Mouse (Mus musculus) naive thymus-derived CD4-positive, alpha-beta T cell, adult 2 months (primary cell): Measurements from ENCODE around the gene Pea15a.

ENCODE experiments used
- DNase-seq: peaks from one replicate; pipeline ENCODE4 v3.0.0-alpha.2; 2011; ENCODE audit warnings: low read depth

Pea15a gene

GRCm38 (mm10) chr1:172204814-172205740 lies 1.5 kb downstream of the Pea15a start:
- DNase-seq, result no peak

DNA sequence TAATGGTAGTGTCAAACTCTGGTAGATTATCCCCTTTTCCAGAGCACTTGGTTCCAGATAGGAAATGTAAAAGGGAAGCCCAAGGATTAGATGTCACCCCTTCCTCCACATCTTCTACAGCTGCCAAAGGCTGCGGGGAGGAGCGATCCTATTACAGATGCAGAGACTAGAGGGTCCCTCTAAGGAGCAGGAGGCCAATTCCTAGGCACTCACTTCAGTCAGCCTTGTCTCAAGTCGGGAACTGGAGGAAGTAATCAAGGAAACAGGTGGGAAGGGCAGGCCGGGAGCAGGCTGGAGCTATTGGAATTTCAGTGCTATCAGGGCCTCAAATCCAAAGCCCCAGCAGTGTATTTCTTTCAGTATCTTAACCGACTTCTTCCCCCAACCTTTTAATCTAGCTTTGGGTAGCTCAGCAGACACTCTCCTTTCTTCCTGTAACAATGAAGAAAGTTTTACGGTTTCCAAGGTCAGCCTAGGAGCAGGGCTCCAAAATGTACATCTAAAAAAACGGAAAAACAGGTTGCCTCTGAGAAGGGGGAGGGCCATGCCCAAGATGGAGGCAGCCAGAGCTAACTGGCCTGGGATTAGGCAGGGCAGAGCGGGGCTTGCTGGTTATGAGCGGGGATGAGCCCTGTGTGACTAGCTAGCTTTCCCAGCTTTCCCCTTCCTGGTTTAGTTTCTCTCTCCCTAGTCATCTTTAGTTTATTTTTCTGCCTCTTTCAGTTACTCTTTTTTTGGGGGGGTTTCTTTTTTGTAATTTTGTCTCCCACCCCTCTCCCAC lies 2.4 kb downstream of the Pea15a start:
- no peak for DNase-seq

GRCm38 (mm10) chr1:172203566-172203965 lies 3.0 kb downstream of the Pea15a start:
- DNase-seq, result no peak

DNA sequence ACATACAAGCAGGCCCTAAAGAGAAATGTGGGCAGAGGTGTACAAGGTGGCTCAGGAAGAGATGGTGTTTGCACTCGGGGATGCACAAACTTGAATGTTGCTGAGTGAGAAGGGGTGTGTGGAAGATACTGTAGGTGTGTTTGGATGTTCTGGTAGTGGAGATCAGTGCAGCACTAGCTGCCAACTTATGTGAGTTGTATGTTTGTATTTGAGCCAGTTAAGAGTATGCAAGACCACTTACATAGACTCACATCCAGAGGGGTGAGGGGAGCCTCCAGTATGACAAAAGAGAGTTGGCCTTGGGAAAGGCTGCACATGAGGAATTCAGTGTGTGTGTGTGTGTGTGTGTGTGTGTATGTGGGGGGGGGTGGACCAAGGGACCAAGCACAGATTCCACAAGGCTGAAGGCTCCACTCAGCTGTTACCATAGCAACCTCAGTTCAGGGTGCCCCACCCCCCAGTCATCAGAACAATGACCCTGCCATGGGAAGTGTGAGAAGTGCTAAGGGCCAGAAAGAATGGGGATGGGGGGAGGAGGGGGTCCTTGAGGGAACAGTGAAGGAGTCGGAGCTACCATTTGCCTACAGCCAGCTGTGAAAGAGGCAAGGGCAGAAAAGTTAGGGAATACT lies 3.6 kb downstream of the Pea15a start:
- no peak for DNase-seq

- no peak for DNase-seq
These were observed 4.4 kb downstream of the Pea15a start for GRCm38 (mm10) chr1:172201967-172202880.

GRCm38 (mm10) chr1:172200871-172201447 lies 5.6 kb downstream of the Pea15a start:
- DNase-seq, result no peak

DNA sequence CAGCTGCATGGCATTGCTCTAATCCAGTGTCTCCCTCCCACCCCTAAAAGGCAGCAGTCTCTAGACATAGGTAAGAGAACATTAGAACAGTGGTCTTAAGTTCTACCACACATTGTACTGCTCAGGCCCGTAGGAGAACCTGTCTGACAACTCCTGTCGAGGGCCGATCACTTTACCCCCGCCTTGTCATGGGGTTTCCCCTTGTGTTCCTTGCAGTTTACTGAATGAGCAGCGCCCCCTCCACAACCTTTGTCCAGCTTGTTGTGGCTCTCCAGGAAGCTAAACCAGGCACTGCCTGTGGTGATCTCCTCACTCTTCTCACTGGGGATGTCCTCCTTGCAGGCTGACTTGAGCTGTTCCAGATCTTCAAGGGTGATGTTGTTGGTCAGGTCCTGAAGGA lies 6.4 kb downstream of the Pea15a start:
- no peak for DNase-seq

DNA sequence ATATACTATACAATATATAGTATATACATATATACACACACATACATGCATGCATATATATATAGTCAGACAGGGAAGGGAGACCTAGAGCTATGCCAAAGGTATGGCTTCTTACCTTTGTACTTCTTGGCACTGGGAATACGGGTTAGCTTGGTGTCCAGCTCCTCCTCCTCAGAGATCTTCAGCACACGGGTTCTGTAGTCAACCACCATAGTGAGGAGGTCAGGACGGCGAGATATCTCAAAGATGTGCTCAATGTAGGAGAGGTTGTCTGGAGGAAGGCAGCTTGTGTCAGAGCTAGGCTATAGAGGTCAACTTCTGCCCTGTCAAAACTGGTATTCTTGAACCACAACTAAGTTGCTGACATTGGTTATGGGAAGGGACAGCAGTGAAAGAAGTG lies 7.6 kb downstream of the Pea15a start:
- DNase-seq, result no peak

DNA sequence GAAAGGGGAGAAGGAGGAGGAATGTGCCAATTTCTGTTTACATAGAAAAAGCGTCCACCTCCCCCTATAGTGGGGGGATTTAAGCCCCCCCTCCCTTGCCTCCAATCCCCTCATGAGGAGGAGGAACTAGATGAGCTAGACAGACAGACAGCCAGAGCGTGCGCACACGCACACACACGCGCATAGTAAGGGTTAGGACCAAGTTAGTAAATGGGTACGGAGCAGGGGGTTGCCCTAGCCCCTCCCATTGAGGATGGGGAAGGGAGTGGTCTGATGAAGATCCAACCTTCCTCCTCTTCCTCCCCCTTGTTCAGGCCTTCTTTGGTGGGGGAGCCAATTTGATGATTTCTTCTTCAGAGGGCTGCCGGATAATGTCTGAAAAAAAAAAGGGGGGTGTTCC lies 8.3 kb downstream of the Pea15a start:
- no peak for DNase-seq

GRCm38 (mm10) chr1:172197851-172198250 lies 8.8 kb downstream of the Pea15a start:
- no peak for DNase-seq

GRCm38 (mm10) chr1:172197146-172197545 lies 9.5 kb downstream of the Pea15a start:
- peak; percentile 50 for DNase-seq

DNA sequence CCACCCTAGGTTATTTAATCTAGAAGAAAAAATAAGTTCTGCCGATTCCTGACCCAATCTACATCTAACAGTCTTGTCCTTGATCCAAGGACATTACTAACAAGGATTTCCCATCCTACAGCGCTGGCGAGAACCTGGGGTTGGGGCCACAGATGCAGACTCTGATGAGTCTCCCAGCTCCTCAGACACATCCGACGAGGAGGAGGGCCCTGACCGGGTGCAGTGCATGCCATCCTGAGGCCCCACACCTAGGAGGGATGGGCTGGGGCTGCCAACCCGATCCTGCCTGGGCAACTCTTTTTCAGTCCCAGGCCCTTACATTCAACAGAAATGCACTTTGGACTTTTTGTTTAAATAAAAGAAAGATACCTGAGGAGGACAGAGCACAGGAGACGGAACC lies 12.2 kb downstream of the Pea15a start:
- no peak for DNase-seq

DNA sequence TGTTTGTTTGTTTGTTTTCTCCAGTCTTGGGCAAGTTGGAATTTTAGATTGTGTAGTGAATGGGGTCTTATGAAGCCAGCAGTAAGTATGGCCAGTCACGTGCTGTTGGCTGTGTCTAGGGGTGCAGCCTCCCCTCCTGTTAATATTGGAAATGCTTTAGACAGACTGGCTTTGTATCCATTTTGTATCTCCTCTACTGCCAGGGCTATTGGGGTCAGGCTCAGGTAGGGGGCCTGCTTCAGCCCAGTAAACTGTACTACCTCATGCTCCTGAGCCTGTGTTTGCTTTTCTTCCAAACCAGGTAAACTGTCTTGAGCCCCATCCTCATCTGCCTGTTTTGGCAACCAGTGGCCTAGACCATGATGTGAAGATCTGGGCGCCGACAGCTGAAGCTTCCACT lies 14.4 kb downstream of the Pea15a start:
- DNase-seq, result no peak

GRCm38 (mm10) chr1:172191578-172191977 lies 15.0 kb downstream of the Pea15a start:
- no peak for DNase-seq

- no peak for DNase-seq
These were observed 17.7 kb downstream of the Pea15a start for GRCm38 (mm10) chr1:172188891-172189290.

- DNase-seq, result no peak
These were observed 20.0 kb downstream of the Pea15a start for GRCm38 (mm10) chr1:172186401-172187289.

DNA sequence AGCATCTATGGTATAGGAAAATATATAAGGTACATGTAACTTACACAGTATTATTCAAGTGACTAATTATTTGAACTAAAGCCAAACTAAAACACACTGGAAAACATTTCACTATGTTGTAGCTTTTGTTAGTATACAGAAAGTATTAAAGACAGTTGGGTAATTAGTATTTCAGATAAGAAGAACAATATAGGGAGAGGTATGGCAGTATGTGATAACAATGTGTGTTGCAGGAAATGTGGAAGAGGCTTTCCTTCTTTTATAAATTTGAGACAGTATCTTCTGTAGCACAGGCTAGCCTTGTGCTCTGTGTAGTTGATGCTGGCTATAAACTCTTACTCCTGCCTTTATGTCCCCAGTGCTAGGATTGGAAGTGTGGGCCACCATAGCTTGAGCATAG lies 22.7 kb downstream of the Pea15a start:
- no peak for DNase-seq

DNA sequence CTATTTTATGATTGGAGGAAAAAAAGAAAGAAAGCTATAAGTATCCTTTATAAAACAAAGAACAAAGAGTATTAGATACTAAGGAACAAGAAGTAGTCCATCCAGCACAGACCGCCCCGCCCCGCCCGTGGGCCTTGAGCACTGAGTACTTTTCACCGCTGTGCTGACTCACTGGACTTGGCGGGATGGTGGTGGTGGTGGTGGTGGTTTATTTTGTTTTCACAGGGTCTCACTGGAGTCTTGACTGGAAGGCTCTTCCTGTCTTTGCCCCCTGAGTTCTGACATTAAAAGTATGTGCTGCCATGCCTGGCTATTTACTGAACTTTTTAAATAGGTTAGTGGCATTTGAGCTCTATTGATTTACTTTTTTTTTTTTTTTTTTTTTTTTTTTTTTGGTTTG lies 23.5 kb downstream of the Pea15a start:
- DNase-seq, result no peak

- no peak for DNase-seq
These were observed 24.8 kb downstream of the Pea15a start for GRCm38 (mm10) chr1:172181777-172182176.

GRCm38 (mm10) chr1:172180881-172181280 lies 25.7 kb downstream of the Pea15a start:
- DNase-seq, result no peak
